Mouse (Mus musculus) stomach, embryonic 15.5 days (tissue): ENCODE data around the gene Tmem120a. TPM values are rescaled to one million over a fixed set of nuclear protein-coding genes. Genes with fewer than 3 reads are reported as not detected.

ENCODE experiments used
- ATAC-seq: fragments of 200-750 bp; cut with Nextera tagmentation; 2 replicates; pipeline ENCODE4 v1.8.0; 2017; ENCODE audit warnings: low read depth, moderate number of reproducible peaks, moderate TSS enrichment; ENCODE audit not compliant: insufficient read depth, low FRiP score
- H3K27ac ChIP-seq: fragments of 300-500 bp; sonication (generic); 2 replicates; pipeline ENCODE4 v1.5.1; 2015; ENCODE audit warnings: mild to moderate bottlenecking, inconsistent platforms
- H3K27me3 ChIP-seq: fragments of 300-500 bp; sonication (generic); replicated peaks from 2 replicates; pipeline ENCODE4 v1.6.1; 2015; ENCODE audit warnings: inconsistent platforms
- H3K36me3 ChIP-seq: fragments of 300-500 bp; sonication (generic); 2 replicates; pipeline ENCODE4 v1.6.1; 2015; ENCODE audit warnings: inconsistent platforms
- H3K4me1 ChIP-seq: fragments of 300-500 bp; sonication (generic); 2 replicates; pipeline ENCODE4 v1.6.1; 2015; ENCODE audit warnings: inconsistent platforms
- H3K4me2 ChIP-seq: fragments of 300-500 bp; sonication (generic); 2 replicates; pipeline ENCODE4 v1.6.1; 2015; ENCODE audit warnings: mild to moderate bottlenecking, inconsistent platforms
- H3K4me3 ChIP-seq: fragments of 300-500 bp; sonication (generic); replicated peaks from 2 replicates; pipeline ENCODE4 v1.5.1; 2015; ENCODE audit warnings: inconsistent platforms
- H3K9ac ChIP-seq: fragments of 300-500 bp; sonication (generic); 2 replicates; pipeline ENCODE4 v1.6.1; 2015; ENCODE audit warnings: inconsistent platforms
- H3K9me3 ChIP-seq: fragments of 300-500 bp; sonication (generic); 2 replicates; pipeline ENCODE4 v1.6.1; 2016; ENCODE audit warnings: inconsistent platforms
- WGBS: fragments of 180-500 bp; shearing (Covaris S2); methylation state at CpG from one replicate; pipeline ENCODE4 v1.1.7; 2015; 5-methylcytosine and 5-hydroxymethylcytosine counted together
- polyA plus RNA-seq: library from polyadenylated mRNA; unstranded; fragments of >200 nt; fragmentation: Nextera tagmentation; extraction: Ambion mirVana; gene quantifications from 2 replicates; pipeline ENCODE4 v1.2.1, GENCODE M21; 2015

Gene Tmem120a
- polyA plus RNA-seq, 1 experiment from 2014 or later: 43.9 TPM

GRCm38 (mm10) chr5:135720121-135720520 is 24.1 kb downstream of the Tmem120a start:
- peaks cover 12% of the 10 kb centered on the region for H3K4me1 ChIP-seq
- ATAC-seq: no peak
- H3K27ac ChIP-seq: no peak overlapping the region
- H3K4me2 ChIP-seq: no peak overlapping the region
- H3K27me3 ChIP-seq: no peaks in the 10 kb centered on the region
- no peaks in the 10 kb centered on the region for H3K9me3 ChIP-seq
- no peak overlapping the region for H3K9ac ChIP-seq
- 69% methylated on average over 3 of the region's 3 CpGs for WGBS
- no peak overlapping the region for H3K4me3 ChIP-seq
- H3K36me3 ChIP-seq: peaks cover 14% of the 10 kb centered on the region; the same call in 1 of the 2 replicates

- H3K4me3 ChIP-seq: no peak overlapping the region
- peaks cover 14% of the 10 kb centered on the region; the same call in 1 of the 2 replicates for H3K36me3 ChIP-seq
- H3K9me3 ChIP-seq: no peaks in the 10 kb centered on the region
- H3K9ac ChIP-seq: no peak overlapping the region
- H3K4me1 ChIP-seq: peaks cover 8% of the 10 kb centered on the region
- no peak overlapping the region for H3K27ac ChIP-seq
- H3K27me3 ChIP-seq: no peaks in the 10 kb centered on the region
- no peak overlapping the region for H3K4me2 ChIP-seq
- WGBS: 82% methylated on average over 10 of the region's 10 CpGs
- no peak for ATAC-seq
These were observed 24.6 kb downstream of the Tmem120a start for GRCm38 (mm10) chr5:135719586-135720120.

- no peak for ATAC-seq
- 55% methylated on average over 10 of the region's 10 CpGs for WGBS
These were observed 28.6 kb downstream of the Tmem120a start for GRCm38 (mm10) chr5:135715624-135716023.

DNA sequence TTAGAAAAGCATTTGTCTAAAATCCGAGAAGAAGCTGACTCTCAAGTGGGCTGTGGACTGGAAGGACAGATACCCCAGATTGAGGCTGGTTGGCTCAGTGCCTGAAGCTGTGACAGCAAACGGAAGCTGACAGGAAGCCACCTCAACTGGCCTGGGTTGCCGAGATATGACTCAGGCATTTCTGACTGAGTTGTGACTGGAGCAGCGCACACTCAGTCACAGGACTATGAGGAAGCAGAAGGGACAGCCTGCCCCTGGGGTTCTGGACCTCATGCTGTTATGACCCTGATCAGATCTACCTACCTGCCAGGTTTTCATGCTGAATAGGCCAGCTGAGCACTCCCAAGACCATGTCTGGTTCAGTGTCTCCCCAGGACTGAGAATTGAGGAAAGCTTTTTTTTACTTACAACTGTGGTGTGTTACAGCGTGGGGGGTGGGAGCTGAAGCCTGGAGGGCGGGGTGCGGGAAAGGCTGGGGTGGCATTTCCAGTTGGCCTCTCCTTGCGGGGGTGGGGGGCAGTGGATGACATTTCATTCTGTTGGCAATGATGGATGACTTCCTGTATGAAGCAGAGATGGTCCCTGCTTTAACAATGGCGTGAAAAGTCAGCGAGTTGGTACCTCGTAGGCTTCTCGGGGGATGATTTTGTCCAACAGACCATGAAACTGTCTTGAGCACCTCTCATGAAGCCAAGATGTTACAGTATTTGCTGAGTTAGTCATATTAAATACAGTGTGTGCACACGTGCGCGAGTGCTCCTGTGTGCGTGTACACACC is 30.6 kb downstream of the Tmem120a start:
- no peak overlapping the region for H3K4me3 ChIP-seq
- no peaks in the 10 kb centered on the region for H3K27me3 ChIP-seq
- no peaks in the 10 kb centered on the region for H3K9me3 ChIP-seq
- peaks cover 12% of the 10 kb centered on the region for H3K4me1 ChIP-seq
- WGBS: 45% methylated on average over 16 of the region's 16 CpGs
- H3K36me3 ChIP-seq: peaks cover 12% of the 10 kb centered on the region; the same call in 1 of the 2 replicates
- H3K4me2 ChIP-seq: no peak overlapping the region; the same call in 1 of the 2 replicates
- peak overlapping the region; percentile 53; the same call in 1 of the 2 replicates for H3K27ac ChIP-seq
- H3K9ac ChIP-seq: no peak overlapping the region
- peak; percentile 57; the same call in 1 of the 2 replicates for ATAC-seq

More at GRCm38 (mm10) chr5:135715624-135716023, 28.6 kb downstream of the Tmem120a start:
- peaks cover 12% of the 10 kb centered on the region; the same call in 1 of the 2 replicates for H3K36me3 ChIP-seq
- no peaks in the 10 kb centered on the region for H3K27me3 ChIP-seq
- no peak overlapping the region for H3K9ac ChIP-seq
- no peak overlapping the region for H3K4me3 ChIP-seq
- peaks cover 12% of the 10 kb centered on the region for H3K4me1 ChIP-seq
- H3K9me3 ChIP-seq: no peaks in the 10 kb centered on the region
- H3K4me2 ChIP-seq: no peak overlapping the region
- H3K27ac ChIP-seq: no peak overlapping the region

DNA sequence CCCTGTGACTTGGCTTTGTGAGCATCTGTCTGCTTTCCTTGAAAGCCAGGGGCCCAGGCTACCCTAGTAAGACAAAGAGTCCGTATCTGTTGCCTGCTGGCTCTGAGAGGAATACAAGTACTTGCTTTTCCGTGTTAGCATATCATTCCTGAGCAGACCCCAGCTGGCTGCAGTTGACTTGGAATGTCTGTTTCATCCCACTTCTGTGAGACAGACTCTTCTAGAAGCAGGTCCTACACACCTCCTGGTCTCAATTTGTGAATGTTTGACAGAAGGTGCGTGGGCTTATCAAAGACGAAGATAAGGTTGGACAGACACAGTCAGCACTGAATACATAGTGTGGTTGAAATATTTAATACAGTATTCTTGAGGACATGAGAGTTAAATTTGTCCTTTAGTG is 31.4 kb downstream of the Tmem120a start:
- H3K36me3 ChIP-seq: peaks cover 12% of the 10 kb centered on the region; the same call in 1 of the 2 replicates
- H3K4me3 ChIP-seq: no peak overlapping the region
- H3K9me3 ChIP-seq: no peaks in the 10 kb centered on the region
- H3K27ac ChIP-seq: peak overlapping the region; percentile 13; the same call in 1 of the 2 replicates
- ATAC-seq: no peak
- peaks cover 12% of the 10 kb centered on the region for H3K4me1 ChIP-seq
- H3K27me3 ChIP-seq: no peaks in the 10 kb centered on the region
- H3K4me2 ChIP-seq: no peak overlapping the region
- no peak overlapping the region for H3K9ac ChIP-seq
- WGBS: 59% methylated on average over 4 of the region's 4 CpGs

DNA sequence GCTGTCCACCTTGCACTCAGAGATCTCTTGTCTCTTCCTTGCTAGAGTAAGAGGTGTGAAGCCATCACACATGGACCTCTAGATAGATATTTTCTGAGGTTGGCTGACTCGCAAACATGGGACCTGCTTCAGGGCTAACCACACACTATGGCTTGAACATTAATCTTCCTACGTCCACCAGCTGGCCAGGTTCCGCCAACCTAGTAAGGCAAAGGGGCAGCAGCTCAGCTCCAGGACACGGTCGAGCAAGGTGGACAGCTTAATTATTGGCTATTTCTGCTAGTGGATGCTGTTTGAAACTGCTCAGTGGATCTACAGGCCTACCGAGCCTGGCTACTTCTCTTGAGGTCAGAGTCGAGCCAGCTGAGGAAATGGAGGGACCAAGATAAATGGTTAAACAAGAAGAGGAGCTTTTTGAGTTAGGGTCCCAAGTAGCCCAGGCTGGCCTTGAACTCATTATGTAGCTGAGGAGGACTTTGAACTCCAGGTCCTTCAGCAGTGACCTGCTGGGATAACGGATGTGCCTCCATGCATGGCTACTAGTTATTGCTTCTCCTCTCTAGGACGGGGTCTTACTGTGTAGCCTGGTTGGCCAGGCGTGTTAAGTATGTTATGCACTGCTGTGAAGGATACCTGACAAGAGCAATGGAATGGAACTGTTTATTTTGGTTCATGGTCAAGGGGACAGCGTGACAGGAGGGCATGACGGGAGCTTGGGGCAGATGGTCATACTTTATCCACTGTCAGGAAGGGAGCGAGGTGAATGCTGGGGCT is 32.5 kb downstream of the Tmem120a start:
- Histone ChIP-seq H3K4me1 (peaks cover 12% of the 10 kb centered on the region), H3K36me3 (peaks cover 5% of the 10 kb centered on the region; the same call in 1 of the 2 replicates), H3K4me3 (no peak overlapping the region), H3K9ac (no peak overlapping the region), H3K4me2 (no peak overlapping the region), H3K27me3 (no peaks in the 10 kb centered on the region), H3K27ac (no peak overlapping the region), H3K9me3 (no peaks in the 10 kb centered on the region)
- WGBS: 81% methylated on average over 13 of the region's 13 CpGs
- no peak for ATAC-seq

DNA sequence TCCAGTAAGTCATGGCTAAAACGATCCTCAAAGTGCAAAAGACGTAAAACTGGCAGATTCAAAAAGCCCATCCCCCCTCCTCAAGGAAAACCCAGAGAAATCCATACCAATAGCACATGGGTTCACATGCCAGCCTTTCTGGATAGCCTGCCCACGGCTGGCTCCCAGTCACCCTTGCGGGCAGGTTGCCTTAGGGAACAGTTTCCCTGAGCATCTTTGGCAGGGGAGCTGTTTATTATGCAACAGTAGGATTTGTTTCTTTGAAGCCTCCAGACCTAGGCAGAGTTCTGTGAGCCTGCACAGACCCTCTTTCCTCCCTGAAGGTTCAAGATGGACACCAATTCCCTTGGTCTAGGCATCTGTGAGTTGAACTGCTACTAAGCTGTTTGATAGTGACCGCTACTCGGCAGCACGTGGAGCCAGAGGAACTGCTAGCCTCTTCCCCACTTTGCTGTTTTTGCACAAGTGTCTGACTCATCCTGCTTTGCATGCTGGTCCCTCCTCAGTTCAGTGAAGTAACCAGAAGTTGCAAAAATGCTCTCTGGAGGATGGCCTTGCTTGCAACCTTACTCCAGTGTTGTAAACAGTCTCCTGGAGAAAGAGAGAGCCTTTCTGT is 33.5 kb downstream of the Tmem120a start:
- Histone ChIP-seq H3K9me3 (no peaks in the 10 kb centered on the region), H3K9ac (no peak overlapping the region), H3K36me3 (peaks cover 2% of the 10 kb centered on the region; the same call in 1 of the 2 replicates), H3K4me2 (no peak overlapping the region), H3K4me1 (peaks cover 12% of the 10 kb centered on the region), H3K4me3 (no peak overlapping the region), H3K27ac (no peak overlapping the region), H3K27me3 (no peaks in the 10 kb centered on the region)
- 80% methylated on average over 7 of the region's 7 CpGs for WGBS
- ATAC-seq: no peak

DNA sequence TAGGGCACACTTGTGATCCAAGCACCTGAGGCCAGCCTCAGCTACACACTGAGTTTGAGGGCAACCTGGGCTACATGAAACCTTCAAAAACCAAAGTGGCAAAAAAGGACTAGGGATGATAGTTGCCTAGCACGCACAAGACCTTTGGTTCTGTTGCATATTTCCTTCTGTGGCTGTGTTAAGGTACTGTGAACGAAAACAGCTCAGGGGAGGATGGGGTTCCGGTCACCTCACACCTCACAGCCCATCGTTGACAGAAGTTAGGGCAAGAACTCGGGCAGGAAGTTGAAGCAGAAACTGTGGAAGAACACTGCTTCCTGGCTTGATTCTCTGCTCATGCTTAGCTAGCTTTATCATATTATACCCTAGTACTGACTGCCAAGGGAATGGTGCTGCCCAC is 34.5 kb downstream of the Tmem120a start:
- ATAC-seq: no peak
- WGBS: 95% methylated on average over 5 of the region's 5 CpGs
- H3K4me3 ChIP-seq: no peak overlapping the region
- no peaks in the 10 kb centered on the region; the same call in 1 of the 2 replicates for H3K36me3 ChIP-seq
- H3K4me1 ChIP-seq: peaks cover 12% of the 10 kb centered on the region
- no peaks in the 10 kb centered on the region for H3K27me3 ChIP-seq
- H3K4me2 ChIP-seq: no peak overlapping the region
- no peak overlapping the region for H3K9ac ChIP-seq
- no peaks in the 10 kb centered on the region for H3K9me3 ChIP-seq
- no peak overlapping the region for H3K27ac ChIP-seq

DNA sequence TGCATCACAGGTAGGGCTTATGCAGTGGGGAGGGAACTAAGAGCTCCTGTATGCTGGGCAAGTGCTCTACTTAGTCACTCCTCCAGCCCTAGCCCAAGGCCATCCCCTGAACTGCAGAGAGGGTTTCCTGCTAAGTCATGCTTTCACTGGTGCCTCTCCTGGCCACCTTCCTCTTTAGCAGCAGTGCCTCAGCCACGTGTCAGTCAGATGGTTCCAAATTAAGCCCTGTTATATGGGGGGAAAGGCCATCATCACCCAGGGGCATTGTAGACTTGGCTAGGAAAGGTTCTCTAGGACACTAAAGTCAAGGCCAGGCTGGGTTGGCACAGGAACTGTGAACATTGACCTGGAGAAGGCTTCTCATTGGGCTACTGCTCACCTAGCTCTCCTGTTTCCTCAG is 36.4 kb downstream of the Tmem120a start:
- H3K4me2 ChIP-seq: no peak overlapping the region

DNA sequence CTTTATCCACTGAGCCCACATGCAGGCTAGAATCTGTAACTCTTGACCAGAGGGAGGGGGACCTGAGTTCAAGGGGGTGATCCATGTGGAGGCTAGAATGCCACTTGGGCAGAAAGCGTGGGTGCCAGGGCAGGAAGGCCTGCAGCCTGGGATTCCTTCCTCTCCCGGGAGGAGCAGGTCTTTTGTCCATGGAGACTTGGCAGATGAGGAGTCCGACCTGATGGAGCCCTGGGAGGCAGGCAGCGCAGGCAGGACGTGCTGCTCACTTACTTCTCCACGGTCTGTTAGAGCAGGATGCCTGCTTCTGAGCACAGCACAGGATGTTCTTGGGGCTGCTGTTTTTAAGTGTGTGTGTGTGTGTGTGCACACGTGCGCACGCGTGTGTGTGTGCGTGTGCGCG is 37.2 kb downstream of the Tmem120a start:
- Histone ChIP-seq H3K9me3 (no peaks in the 10 kb centered on the region), H3K27me3 (no peaks in the 10 kb centered on the region), H3K4me1 (no peaks in the 10 kb centered on the region), H3K27ac (no peak overlapping the region), H3K36me3 (no peaks in the 10 kb centered on the region; the same call in 1 of the 2 replicates), H3K9ac (no peak overlapping the region), H3K4me3 (no peak overlapping the region), H3K4me2 (no peak overlapping the region)
- WGBS: 93% methylated on average over 13 of the region's 13 CpGs
- no peak for ATAC-seq

More for the DNA sequence above, 36.4 kb downstream of the Tmem120a start:
- peaks cover 4% of the 10 kb centered on the region; the same call in 1 of the 2 replicates for H3K4me1 ChIP-seq
- H3K27ac ChIP-seq: no peak overlapping the region
- WGBS: 71% methylated on average over 1 of the region's 1 CpGs
- no peak overlapping the region for H3K4me3 ChIP-seq
- H3K9ac ChIP-seq: no peak overlapping the region
- no peaks in the 10 kb centered on the region for H3K9me3 ChIP-seq
- H3K27me3 ChIP-seq: no peaks in the 10 kb centered on the region
- no peak for ATAC-seq
- H3K36me3 ChIP-seq: no peaks in the 10 kb centered on the region; the same call in 1 of the 2 replicates

DNA sequence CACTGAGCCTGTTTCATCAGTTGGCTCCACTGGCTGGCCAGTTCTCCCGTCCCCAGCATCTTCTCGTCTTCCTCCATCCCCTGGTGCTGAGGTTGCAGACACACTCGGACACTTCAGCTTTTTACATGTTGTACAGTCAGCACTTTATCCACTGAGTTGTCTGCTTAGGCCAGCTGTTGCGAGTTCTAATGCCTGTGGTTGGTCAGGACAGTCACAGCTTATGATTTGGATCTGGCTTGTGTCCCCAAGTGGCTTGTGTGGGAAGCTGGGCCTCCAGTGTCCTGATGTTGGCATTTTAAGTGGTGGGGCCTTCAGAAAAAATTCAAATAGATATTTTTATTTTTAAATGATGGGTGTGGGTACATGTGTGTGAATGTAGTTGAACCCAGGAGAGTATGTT is 38.9 kb downstream of the Tmem120a start:
- Histone ChIP-seq H3K27ac (no peak overlapping the region), H3K4me2 (no peak overlapping the region), H3K9ac (no peak overlapping the region), H3K9me3 (no peaks in the 10 kb centered on the region), H3K4me1 (no peaks in the 10 kb centered on the region), H3K4me3 (no peak overlapping the region), H3K27me3 (no peaks in the 10 kb centered on the region), H3K36me3 (no peaks in the 10 kb centered on the region; the same call in 1 of the 2 replicates)
- no peak for ATAC-seq
- WGBS: 87% methylated on average over 4 of the region's 4 CpGs
